Mouse (Mus musculus) retina, embryonic 14.5 days (tissue): ENCODE results near the gene Tnfaip6.
"Not testable (repeated sequence)": the region's sequence is repeated elsewhere in the genome, so short reads cannot be mapped to it uniquely, and the experiment has no call there.

Experiments used
- DNase-seq: peaks from one replicate; pipeline ENCODE4 v3.0.0-alpha.2; 2015; ENCODE audit warnings: low spot score

The Tnfaip6 gene

GRCm38 (mm10) chr2:52037882-52038281 lies at the start of gene Tnfaip6:
Tnfaip6 (plus strand) TSS chr2:52038009.
- peak; percentile 64 for DNase-seq

DNA sequence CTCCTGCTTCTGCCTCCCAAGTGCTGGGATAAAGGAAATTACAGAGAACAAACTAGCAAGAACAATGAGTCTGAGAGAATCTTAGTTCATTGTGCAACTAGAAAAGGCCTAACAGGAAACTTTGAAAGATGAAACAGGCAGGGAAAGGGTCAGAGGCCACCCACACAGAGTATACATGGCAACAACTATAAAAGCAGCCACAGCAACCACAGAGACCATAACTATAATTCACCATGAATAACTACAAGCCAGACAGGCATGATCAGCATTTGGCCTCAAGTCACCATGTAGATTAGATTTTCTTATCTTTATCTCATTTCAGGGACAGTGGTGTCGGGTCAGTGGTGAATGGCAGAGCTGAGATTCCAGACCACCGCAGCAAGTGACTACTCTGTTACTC lies 48.2 kb upstream of the Tnfaip6 start:
- DNase-seq, result no peak

DNA sequence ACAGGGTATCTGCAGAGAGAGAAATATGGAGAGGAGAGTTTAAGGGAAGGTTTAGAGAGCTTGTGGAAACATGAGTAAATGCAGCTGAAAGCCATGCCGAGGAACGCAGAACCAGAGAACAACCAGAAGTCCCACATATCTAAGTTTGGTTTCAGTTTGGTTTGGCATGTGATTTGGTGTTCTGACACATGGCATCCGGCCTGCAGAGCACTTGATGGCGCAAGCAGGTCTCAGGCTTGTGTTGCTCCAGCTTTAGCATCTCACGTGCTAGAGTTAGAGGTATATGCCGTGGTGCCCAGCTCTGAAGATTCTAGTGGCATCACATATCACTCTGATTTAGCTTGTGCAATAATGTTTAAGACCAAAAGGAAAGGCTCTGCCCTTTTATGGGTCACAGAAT lies 46.4 kb upstream of the Tnfaip6 start:
- no peak for DNase-seq

DNA sequence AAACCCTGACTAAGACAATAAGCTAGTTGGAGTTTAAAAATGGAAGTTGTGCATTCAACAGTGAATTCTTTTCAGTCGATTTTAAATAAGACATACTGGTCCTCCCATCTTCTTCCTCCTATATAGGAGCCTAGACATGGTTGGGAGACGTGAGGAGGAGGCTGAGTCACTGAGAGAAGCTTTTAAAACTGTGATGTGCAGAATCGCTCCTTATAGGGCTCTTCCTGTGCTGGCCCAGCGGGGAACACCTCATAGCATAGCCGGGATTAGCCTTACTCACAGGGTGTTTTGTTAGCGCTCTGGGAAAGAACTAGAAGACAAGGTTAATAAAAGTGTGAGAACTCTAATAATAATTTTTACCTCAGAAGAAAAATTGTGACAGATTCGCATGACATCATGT lies 37.8 kb upstream of the Tnfaip6 start:
- no peak for DNase-seq

- no peak for DNase-seq
Observed at GRCm38 (mm10) chr2:52001521-52001920, 36.3 kb upstream of the Tnfaip6 start.

DNA sequence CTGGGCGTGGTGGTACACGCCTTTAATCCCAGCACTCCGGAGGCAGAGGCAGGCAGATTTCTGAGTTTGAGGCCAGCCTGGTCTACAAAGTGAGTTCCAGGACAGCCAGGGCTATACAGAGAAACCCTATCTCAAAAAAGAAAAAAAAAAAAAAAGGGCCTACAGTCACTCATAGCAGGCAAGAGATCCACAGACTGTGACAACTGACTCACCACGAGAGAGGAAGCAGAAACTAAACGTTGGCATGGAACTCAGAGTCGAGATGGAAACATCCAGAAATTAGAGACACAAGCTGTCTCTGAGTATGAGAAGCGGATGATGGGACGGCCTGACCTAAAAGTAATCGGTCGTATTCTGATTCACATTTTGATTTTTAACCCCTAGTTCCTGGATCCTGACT lies 35.5 kb upstream of the Tnfaip6 start:
- DNase-seq, result not testable (repeated sequence)

DNA sequence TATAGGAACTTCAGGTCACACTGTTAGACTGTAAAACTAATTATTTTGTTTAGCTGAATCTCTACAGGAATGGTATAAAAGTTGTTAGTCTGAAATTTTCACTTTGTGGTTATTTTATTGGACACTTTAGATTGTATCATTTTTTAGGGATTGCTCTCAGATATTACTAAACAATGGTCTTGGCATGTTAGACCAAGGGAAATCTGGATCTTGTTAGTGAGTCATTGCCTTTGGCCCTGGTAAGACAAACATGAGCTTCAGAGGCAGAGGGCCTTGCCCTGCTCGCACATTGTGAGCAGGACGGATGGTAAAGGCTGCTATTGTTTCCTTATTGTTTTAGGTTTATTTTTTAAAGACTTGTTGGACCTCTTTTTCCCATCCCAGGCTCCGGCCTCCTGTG lies 31.4 kb upstream of the Tnfaip6 start:
- no peak for DNase-seq

DNA sequence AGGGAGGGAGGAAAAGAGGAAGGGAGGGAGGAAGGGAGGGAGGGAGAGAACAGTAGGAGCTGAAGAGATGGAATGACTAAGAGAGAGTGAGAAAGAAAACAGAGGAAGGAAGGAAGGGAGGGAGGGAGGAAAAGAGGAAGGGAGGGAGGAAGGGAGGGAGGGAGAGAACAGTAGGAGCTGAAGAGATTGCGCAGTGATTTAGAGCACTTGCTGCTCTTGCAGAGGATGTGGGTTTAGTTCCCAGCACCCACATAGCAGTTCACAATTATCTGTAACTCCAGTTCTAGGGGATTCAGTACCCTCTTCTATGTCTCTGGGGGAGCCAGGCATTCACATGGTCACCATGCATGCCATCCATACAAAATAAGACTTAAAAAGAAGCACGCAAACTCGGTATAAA lies 26.0 kb upstream of the Tnfaip6 start:
- not testable (repeated sequence) for DNase-seq

GRCm38 (mm10) chr2:52013306-52013820 lies 24.4 kb upstream of the Tnfaip6 start:
- DNase-seq, result no peak

DNA sequence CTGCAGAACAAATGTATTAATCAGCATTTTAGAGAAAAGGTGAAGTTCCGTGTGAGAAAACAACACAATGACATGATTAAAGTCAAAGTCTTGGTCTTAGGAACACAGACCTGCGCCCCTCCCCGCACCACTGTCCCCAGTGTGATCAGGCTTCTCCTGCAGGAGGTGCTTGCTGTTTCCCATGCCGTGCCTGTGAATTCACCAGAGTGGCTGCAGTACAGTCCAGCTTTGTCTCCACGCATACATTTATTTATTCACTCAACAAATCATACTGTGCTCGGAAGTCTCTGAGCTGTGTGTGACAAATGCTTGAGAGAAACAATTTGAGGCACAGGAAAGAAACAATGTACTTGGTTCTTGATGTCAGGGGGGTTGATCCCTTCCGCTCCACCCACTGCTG lies 21.4 kb upstream of the Tnfaip6 start:
- DNase-seq, result no peak

DNA sequence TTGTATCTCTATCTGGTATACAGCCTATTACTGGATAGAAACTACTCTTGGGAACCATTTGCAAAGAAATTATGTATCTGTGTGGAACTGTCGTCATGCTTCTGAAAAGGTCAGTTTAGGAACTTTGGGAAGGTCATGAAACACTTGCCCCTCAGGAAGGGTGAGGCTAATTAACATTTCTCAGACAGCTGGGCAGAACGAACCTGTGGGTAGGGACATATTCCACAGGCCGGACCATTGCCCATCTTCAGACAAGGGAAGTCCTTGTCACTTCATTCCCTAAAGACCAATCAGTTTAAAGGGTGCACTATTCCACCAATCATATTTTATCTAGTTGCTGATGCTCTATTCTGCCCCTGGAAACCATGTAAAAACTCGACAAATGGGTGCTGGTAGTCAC lies 10.7 kb upstream of the Tnfaip6 start:
- DNase-seq, result no peak

DNA sequence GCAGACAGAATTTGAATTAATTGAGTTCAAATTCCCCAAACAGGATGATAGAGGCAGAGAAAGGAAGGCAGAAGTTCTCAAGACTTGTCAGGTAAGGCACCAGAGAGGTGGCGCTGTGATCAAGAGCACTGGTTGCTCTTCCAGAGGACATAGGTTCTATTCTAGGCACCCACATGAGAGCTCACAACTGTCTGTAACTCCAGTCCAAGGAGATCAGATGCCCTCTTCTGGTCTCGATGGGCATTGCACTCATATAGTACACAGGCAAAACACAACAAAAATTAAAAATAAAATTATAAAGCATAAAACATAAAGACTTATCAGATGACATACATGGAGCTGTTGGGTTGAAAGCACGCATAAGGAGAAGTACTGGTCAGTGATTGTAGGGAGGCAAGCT lies 8.4 kb upstream of the Tnfaip6 start:
- no peak for DNase-seq

DNA sequence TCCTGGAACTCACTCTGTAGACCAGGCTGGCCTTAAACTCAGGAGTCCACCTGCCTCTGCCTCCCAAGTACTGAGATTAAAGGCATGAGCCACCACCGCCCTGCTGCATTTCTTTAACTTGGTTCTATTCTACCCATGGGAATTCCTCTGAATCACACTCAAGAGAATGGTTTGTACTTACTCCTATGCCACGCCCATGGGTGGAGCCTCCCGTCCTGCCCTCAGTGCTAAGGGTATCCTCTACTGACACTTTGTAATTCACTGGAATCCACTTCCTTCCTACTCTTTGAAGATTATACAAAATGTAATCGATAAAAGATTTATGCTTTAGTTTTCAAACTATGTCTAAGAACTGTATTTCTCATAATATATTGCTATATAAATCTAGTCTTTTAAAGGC lies 6.3 kb upstream of the Tnfaip6 start:
- DNase-seq, result no peak

- DNase-seq, result no peak
Observed at GRCm38 (mm10) chr2:52034601-52035000, 3.2 kb upstream of the Tnfaip6 start.

DNA sequence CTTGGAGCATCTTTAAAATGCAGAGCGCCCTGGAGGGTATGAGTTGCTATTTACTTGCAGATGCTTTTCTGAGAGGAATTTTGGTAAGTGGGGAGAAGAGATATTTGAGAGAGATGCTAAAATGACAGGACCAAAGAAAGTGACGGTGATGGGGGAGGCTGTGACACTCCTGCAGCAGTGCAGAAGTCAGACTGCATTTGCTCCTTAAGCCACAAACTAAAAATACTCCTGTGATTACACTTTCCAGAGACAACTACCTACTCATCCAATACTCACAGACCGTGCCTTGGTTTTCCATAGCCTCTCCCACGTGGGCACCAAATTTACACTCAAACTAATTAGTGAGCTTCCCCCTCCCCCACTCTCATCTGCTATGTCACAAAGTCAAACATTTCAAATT lies 2.7 kb upstream of the Tnfaip6 start:
- no peak for DNase-seq

DNA sequence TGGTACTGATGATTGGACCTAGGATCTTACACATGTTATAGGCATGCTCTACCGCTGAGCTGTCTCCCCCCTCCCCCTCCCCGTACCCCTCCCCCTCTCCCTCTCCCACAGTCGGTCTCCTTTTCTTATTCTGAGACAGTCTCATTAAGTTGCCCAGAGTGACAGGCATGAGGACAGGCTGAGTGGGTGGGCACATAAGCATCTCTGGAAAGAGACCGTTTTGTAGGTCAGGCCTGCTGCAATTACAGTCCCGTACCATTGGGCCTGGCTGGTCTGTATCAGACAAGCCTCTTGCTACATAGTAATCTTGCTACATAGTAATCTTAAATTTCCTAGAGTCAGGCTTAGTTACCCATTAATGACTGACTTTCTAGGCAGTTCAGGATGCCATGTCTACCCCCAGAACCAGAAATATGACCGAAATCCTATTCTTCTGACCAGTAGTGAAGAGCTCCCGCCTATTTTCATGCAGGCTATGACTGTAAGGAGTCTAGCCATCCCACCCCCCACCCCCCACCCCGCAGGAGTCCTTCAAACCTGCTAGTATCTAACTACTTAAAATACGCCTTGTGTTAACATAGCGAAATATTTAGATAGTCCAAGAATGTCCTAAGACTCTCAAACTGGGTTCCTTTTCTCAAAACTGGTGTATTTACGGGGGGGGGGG lies 747 bp upstream of the Tnfaip6 start:
- DNase-seq, result peak; percentile 73

GRCm38 (mm10) chr2:52038558-52038957 lies 749 bp downstream of the Tnfaip6 start:
- peak; percentile 26 for DNase-seq

GRCm38 (mm10) chr2:52039083-52039801 lies 1.4 kb downstream of the Tnfaip6 start:
- peak; percentile 54 for DNase-seq

GRCm38 (mm10) chr2:52042132-52042531 lies 4.3 kb downstream of the Tnfaip6 start:
- no peak for DNase-seq

- DNase-seq, result peak; percentile 37
Observed at GRCm38 (mm10) chr2:52042714-52043113, 4.9 kb downstream of the Tnfaip6 start.

GRCm38 (mm10) chr2:52043485-52043884 lies 5.7 kb downstream of the Tnfaip6 start:
- DNase-seq, result peak; percentile 36

- DNase-seq, result no peak
Observed at GRCm38 (mm10) chr2:52046032-52046431, 8.2 kb downstream of the Tnfaip6 start.

GRCm38 (mm10) chr2:52050823-52051222 lies 13.0 kb downstream of the Tnfaip6 start:
- DNase-seq, result no peak

GRCm38 (mm10) chr2:52052335-52052734 lies 14.5 kb downstream of the Tnfaip6 start:
- no peak for DNase-seq
